Mouse (Mus musculus): Measurements from ENCODE around the gene 9930104L06Rik. TPM values are rescaled to one million over a fixed set of nuclear protein-coding genes. Genes with fewer than 3 reads are reported as not detected.

Gene 9930104L06Rik
- total RNA-seq, 1 experiment from 2014 or later = 12.0 TPM

DNA sequence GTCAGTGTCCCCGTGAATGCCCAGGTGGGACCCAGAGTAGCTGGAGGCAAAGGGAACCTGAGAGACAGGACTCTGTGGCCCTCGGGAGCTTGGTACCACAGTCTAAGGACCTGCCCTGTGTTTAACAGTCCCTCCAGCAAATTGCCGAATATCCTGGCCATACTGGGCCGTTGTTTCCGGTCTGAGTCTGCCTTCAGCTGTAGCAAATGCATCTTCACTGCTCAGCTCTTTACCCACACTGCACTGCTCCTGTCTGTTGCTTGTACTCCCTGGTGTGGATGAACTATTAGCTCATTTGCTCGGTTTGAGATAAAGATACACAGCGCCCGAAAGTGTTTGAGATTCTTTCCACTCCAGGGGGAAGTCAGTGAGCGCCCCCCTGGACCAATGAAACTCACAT, 51.5 kb downstream of the 9930104L06Rik start:
- no peak for ATAC-seq (replicated peaks; ENCODE audit: low read depth, poor library complexity, severe bottlenecking)

DNA sequence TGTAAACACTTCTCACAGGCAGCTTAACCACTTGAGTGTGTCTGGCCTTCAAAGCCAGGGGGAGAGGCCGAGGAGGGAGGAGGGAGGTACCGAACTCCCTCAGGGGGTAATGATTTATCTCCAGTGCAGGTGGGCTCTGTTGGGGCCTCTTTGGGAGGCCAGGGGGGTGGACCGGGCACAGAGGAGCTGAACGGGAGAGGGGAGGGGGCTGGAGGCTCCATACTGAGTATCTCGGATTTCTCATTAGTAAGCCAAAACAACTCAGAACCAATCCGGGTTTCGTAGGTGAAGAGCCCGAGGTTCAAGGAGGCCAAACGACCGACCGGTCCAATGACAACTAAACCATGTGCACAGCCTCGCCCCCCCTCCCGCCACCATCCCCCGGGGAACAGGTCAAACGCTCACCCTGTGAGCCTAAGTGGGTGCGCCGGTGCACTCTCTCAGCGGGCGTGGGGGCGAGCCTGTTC, 53.0 kb downstream of the 9930104L06Rik start:
- ATAC-seq (replicated peaks; ENCODE audit: low read depth, poor library complexity, severe bottlenecking) = no peak

DNA sequence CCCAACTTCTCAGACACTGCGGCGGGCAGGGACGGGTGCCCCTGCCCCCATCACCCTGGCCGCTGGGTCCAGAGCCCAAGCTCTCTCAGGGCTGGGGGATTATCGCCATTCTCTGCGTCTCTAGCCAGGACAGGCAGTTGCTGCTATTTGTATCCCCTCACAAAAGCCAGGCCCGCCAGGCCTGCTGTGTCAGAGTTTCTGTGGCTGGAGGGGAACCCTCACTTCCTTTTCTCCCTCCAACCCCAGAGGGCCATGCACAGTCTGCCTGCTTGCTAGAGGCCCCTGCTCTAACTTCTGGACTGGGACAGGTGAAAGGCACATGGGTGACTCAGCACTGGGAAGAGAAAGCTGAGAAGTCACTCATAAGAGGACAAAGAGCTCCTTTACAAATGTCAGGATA, 53.5 kb downstream of the 9930104L06Rik start:
- ATAC-seq (replicated peaks; ENCODE audit: low read depth, poor library complexity, severe bottlenecking) = peak; percentile 55

Other genes starting within 250 kb of the 9930104L06Rik start
- 86.8 and 98.8 TPM in 2 replicates for gene Utp11, start 243.4 kb upstream of the 9930104L06Rik start, total RNA-seq (2017)
- gene Fhl3, start 236.3 kb upstream of the 9930104L06Rik start, total RNA-seq (2017) = 4.1 and 5.3 TPM in 2 replicates
- 162 and 189 TPM in 2 replicates for gene Sf3a3, start 222.3 kb upstream of the 9930104L06Rik start, total RNA-seq (2017)
- 32.2 and 50.2 TPM in 2 replicates for gene Inpp5b, start 195.2 kb upstream of the 9930104L06Rik start, total RNA-seq (2017)
- 26.1 and 35.9 TPM in 2 replicates for gene Mtf1, start 134.9 kb upstream of the 9930104L06Rik start, total RNA-seq (2017)
- 33.4 and 55.0 TPM in 2 replicates for gene Yrdc, start 86.4 kb upstream of the 9930104L06Rik start, total RNA-seq (2017)
- gene 1110065P20Rik, start 85.9 kb upstream of the 9930104L06Rik start, total RNA-seq (2017) = 2.9 and 7.0 TPM in 2 replicates
- 0.55 TPM in 1 of 2 replicates, not detected in the other for gene Maneal, start 74.9 kb upstream of the 9930104L06Rik start, total RNA-seq (2017)
- gene Epha10, start 56.1 kb upstream of the 9930104L06Rik start, total RNA-seq (2017) = not detected in 2 replicates
- 108 and 117 TPM in 2 replicates for gene Cdca8, start 2.3 kb downstream of the 9930104L06Rik start, total RNA-seq (2017)
- gene Rspo1, start 49.4 kb downstream of the 9930104L06Rik start, total RNA-seq (2017) = 2.4 TPM in 1 of 2 replicates, not detected in the other
- gene Gnl2, start 79.5 kb downstream of the 9930104L06Rik start, total RNA-seq (2017) = 182 and 228 TPM in 2 replicates
- not detected in 2 replicates for gene Dnali1, start 128.7 kb downstream of the 9930104L06Rik start, total RNA-seq (2017)
- gene Snip1, start 129.6 kb downstream of the 9930104L06Rik start, total RNA-seq (2017) = 22.0 and 27.8 TPM in 2 replicates
- gene Meaf6, start 148.1 kb downstream of the 9930104L06Rik start, total RNA-seq (2017) = 43.8 and 44.0 TPM in 2 replicates
- 8.1 and 9.6 TPM in 2 replicates for gene Zc3h12a, start 190.8 kb downstream of the 9930104L06Rik start, total RNA-seq (2017)

Measured in common myeloid progenitor, adult 5-6 weeks (primary cell).